Mouse (Mus musculus): ENCODE data around the gene Shmt2.

DNA sequence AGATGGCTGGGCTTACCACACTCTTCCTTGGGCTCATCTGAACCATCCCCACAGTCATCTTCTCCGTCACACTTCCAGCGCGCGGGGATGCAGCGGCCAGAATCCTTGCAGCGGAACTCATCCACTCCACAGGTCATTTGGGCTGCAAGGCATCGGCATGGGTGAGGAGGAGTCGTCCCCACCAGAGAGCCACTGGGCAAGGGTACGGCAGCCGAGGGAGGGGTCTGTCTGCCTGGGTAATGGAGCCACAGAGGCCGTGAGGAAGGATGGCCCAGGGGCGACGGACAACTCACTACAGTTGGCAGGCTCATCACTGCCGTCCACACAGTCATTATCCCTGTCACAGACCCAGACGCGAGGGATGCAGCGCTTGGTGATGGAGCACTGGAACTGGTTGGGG lies 27.6 kb upstream of the Shmt2 start:
- TF ChIP-seq CTCF (IDR thresholded peaks at IDR 0.05; ENCODE audit: borderline replicate concordance, control insufficient read depth, extremely low read depth, insufficient read depth, low read length, poor library complexity): no peak
- no peak for TF ChIP-seq POLR2A (IDR thresholded peaks at IDR 0.05; ENCODE audit: control insufficient read depth, extremely low read depth, insufficient read depth, low read length, poor library complexity)
